Mouse (Mus musculus) MEL (cell line): ENCODE measurements at regions not wholly inside any gene's neighbourhood (a gene's known extent, or its start where the extent isn't known, plus 50 kb on each side); places are given as distances from the start of the nearest gene placed in this dataset.

Experiments used
- DNase-seq: peaks from one replicate; pipeline ENCODE4 v3.0.0; 2011; ENCODE audit warnings: low read depth, low spot score
- H3K27ac ChIP-seq: 2 replicates; pipeline ENCODE4 v1.5.1; 2012; ENCODE audit warnings: low read depth, mild to moderate bottlenecking, control low read depth, low read length, moderate library complexity; ENCODE audit not compliant: control insufficient read depth
- H3K27me3 ChIP-seq, 2 experiments: fragments of 150-350 bp in 1 of 2; sonication (generic) in 1 of 2; 2 replicates each; pipeline ENCODE4 v1.6.1; 2012; ENCODE audit warnings: low read length in 2 of 2, mild to moderate bottlenecking in 2 of 2, improper control_type of control experiment in 1 of 2, moderate library complexity in 1 of 2; ENCODE audit not compliant: insufficient read depth in 2 of 2, control insufficient read depth in 1 of 2
- H3K36me3 ChIP-seq, 2 experiments: 2 replicates each; pipeline ENCODE4 v1.6.1; 2012 to 2014; ENCODE audit warnings: low read length in 2 of 2, improper control_type of control experiment in 1 of 2, inconsistent platforms in 1 of 2, mild to moderate bottlenecking in 1 of 2; ENCODE audit not compliant: insufficient read depth in 2 of 2, control insufficient read depth in 1 of 2
- H3K4me1 ChIP-seq, 2 experiments: fragments of 150-350 bp in 1 of 2; sonication (generic) in 1 of 2; 2 replicates each; pipeline ENCODE4 v1.6.1; 2012; ENCODE audit warnings: low read length in 2 of 2, improper control_type of control experiment in 1 of 2, mild to moderate bottlenecking in 1 of 2; ENCODE audit not compliant: insufficient read depth in 2 of 2, control insufficient read depth in 1 of 2
- H3K4me3 ChIP-seq, 2 experiments: fragments of 150-350 bp in 1 of 2; sonication (generic) in 1 of 2; 2 replicates each; pipeline ENCODE4 v1.5.1; 2012; ENCODE audit warnings: low read depth in 2 of 2, low read length in 2 of 2, mild to moderate bottlenecking in 2 of 2, moderate library complexity in 2 of 2, control low read depth in 1 of 2, improper control_type of control experiment in 1 of 2; ENCODE audit not compliant: control insufficient read depth in 1 of 2, insufficient read depth in 1 of 2
- H3K79me2 ChIP-seq: 2 replicates; pipeline ENCODE4 v1.6.1; 2012; ENCODE audit warnings: mild to moderate bottlenecking, low read length, moderate library complexity; ENCODE audit not compliant: control insufficient read depth, poor library complexity, insufficient read depth
- H3K9ac ChIP-seq: 2 replicates; pipeline ENCODE4 v1.6.1; 2012; ENCODE audit warnings: low read depth, mild to moderate bottlenecking, control low read depth, low read length, moderate library complexity; ENCODE audit not compliant: control insufficient read depth, poor library complexity, severe bottlenecking
- H3K9me3 ChIP-seq: fragments of 150-350 bp; sonication (generic); replicated peaks from 2 replicates; pipeline ENCODE4 v1.6.1; 2012; ENCODE audit warnings: mild to moderate bottlenecking, low read length, improper control_type of control experiment, moderate library complexity; ENCODE audit not compliant: insufficient read depth
- BHLHE40 ChIP-seq: IDR thresholded peaks from 2 replicates; pipeline ENCODE4 v1.6.1; 2012; ENCODE audit warnings: low read depth, mild to moderate bottlenecking, inconsistent platforms, low read length, improper control_type of control experiment, borderline replicate concordance
- CHD1 ChIP-seq: IDR thresholded peaks from 2 replicates; pipeline ENCODE4 v1.6.1; 2012; ENCODE audit warnings: low read depth, mild to moderate bottlenecking, inconsistent platforms, low read length, improper control_type of control experiment
- CHD2 ChIP-seq: IDR thresholded peaks from 2 replicates; pipeline ENCODE4 v1.6.1; 2011; ENCODE audit warnings: low read length, improper control_type of control experiment
- CTCF ChIP-seq, 3 experiments: IDR thresholded peaks in 2 of 3; conservative IDR thresholded peaks in 1 of 3; 2 replicates each; pipeline ENCODE4 v1.5.1; 2011 to 2012; ENCODE audit warnings: low read length in 3 of 3, low read depth in 2 of 3, mild to moderate bottlenecking in 2 of 3, improper control_type of control experiment in 1 of 3, inconsistent platforms in 1 of 3, mixed read lengths in 1 of 3, moderate library complexity in 1 of 3; ENCODE audit not compliant: control insufficient read depth in 1 of 3, insufficient read depth in 1 of 3, poor library complexity in 1 of 3, severe bottlenecking in 1 of 3
- ELF1 ChIP-seq: IDR thresholded peaks from 2 replicates; pipeline ENCODE4 v1.6.1; 2014; ENCODE audit warnings: low read depth, mild to moderate bottlenecking, inconsistent platforms, low read length, improper control_type of control experiment, moderate library complexity
- GABPA ChIP-seq: IDR thresholded peaks from 2 replicates; pipeline ENCODE4 v1.6.1; 2012; ENCODE audit warnings: low read depth, mild to moderate bottlenecking, inconsistent platforms, low read length, improper control_type of control experiment, moderate library complexity
- GATA1 ChIP-seq: IDR thresholded peaks from 2 replicates; pipeline ENCODE4 v1.6.1; 2011; ENCODE audit warnings: low read depth, low read length, improper control_type of control experiment
- JUND ChIP-seq: IDR thresholded peaks from 2 replicates; pipeline ENCODE4 v1.6.1; 2011; ENCODE audit warnings: low read depth, mild to moderate bottlenecking, improper control_type of control experiment, low read length
- MAX ChIP-seq: IDR thresholded peaks from 2 replicates; pipeline ENCODE4 v1.6.1; 2011; ENCODE audit warnings: low read length, improper control_type of control experiment
- MEF2A ChIP-seq: IDR thresholded peaks from 2 replicates; pipeline ENCODE4 v1.6.1; 2014; ENCODE audit warnings: low read depth, mild to moderate bottlenecking, inconsistent platforms, low read length, improper control_type of control experiment; ENCODE audit not compliant: poor library complexity, insufficient replicate concordance, severe bottlenecking; ENCODE audit errors: extremely low read depth
- MXI1 ChIP-seq: IDR thresholded peaks from 2 replicates; pipeline ENCODE4 v1.6.1; 2011; ENCODE audit warnings: mild to moderate bottlenecking, low read depth, low read length, improper control_type of control experiment
- MYB ChIP-seq: IDR thresholded peaks from 2 replicates; pipeline ENCODE4 v1.6.1; 2011; ENCODE audit warnings: mild to moderate bottlenecking, low read depth, low read length, improper control_type of control experiment
- NRF1 ChIP-seq: IDR thresholded peaks from 2 replicates; pipeline ENCODE4 v1.6.1; 2014; ENCODE audit warnings: low read depth, mild to moderate bottlenecking, inconsistent platforms, low read length, improper control_type of control experiment, moderate library complexity; ENCODE audit not compliant: poor library complexity, insufficient read depth, severe bottlenecking
- POLR2AphosphoS5 ChIP-seq: IDR thresholded peaks from 2 replicates; pipeline ENCODE4 v1.6.1; 2012; ENCODE audit warnings: low read depth, borderline replicate concordance, mild to moderate bottlenecking, inconsistent platforms, low read length, moderate library complexity, mixed read lengths
- RAD21 ChIP-seq: IDR thresholded peaks from 2 replicates; pipeline ENCODE4 v1.6.1; 2011; ENCODE audit warnings: mild to moderate bottlenecking, low read depth, low read length, improper control_type of control experiment
- RCOR1 ChIP-seq: IDR thresholded peaks from 2 replicates; pipeline ENCODE4 v1.6.1; 2012; ENCODE audit warnings: low read depth, mild to moderate bottlenecking, inconsistent platforms, low read length, improper control_type of control experiment
- SMC3 ChIP-seq: IDR thresholded peaks from 2 replicates; pipeline ENCODE4 v1.6.1; 2011; ENCODE audit warnings: low read depth, low read length, improper control_type of control experiment
- TAL1 ChIP-seq: IDR thresholded peaks from 2 replicates; pipeline ENCODE4 v1.6.1; 2012; ENCODE audit warnings: mild to moderate bottlenecking, inconsistent platforms, low read length, moderate library complexity, mixed read lengths
- TBP ChIP-seq: IDR thresholded peaks from 2 replicates; pipeline ENCODE4 v1.8.0; 2011; ENCODE audit warnings: low read depth, low read length, improper control_type of control experiment
- USF1 ChIP-seq: IDR thresholded peaks from 2 replicates; pipeline ENCODE4 v1.6.1; 2014; ENCODE audit warnings: low read depth, mild to moderate bottlenecking, inconsistent platforms, low read length, improper control_type of control experiment, moderate library complexity
- USF2 ChIP-seq, 2 experiments: IDR thresholded peaks; 2 replicates each; pipeline ENCODE4 v1.6.1; 2011 to 2012; ENCODE audit warnings: improper control_type of control experiment in 2 of 2, low read length in 2 of 2, borderline replicate concordance in 1 of 2, inconsistent platforms in 1 of 2, low read depth in 1 of 2, mild to moderate bottlenecking in 1 of 2; ENCODE audit not compliant: insufficient read depth in 1 of 2

DNA sequence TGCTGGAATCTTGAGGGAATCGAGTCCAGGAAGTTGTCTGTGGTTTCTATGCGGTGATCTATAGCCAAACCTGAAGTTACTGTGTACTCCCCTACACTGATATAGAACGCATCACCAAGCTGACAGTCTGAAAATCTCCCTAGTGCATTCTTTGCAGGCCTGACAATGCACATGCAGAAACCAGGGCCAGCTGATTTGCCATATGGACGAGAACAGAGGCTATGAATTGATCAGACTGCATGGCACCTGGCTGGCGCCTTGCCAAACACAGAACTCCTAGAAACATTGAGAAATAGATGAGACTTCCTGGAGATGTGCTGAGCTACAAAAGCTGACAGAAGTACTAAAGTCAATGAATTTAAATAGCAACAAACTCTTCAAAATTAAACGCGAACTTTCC is 1049.4 kb downstream of the Rapgef2 start:
- no peak overlapping the region for H3K4me3 ChIP-seq
- no peaks in the 10 kb centered on the region for H3K79me2 ChIP-seq
- H3K9me3 ChIP-seq, result no peaks in the 10 kb centered on the region
- no peak overlapping the region for H3K27ac ChIP-seq
- TF ChIP-seq TAL1 (no peak), GABPA (no peak), ELF1 (no peak), CHD2 (no peak), RCOR1 (no peak), JUND (no peak), TBP (no peak), MXI1 (no peak), NRF1 (no peak), USF1 (no peak), RAD21 (no peak)
- H3K9ac ChIP-seq, result no peak overlapping the region
- DNase-seq, result no peak
- no peaks in the 10 kb centered on the region for H3K27me3 ChIP-seq
- no peaks in the 10 kb centered on the region for H3K36me3 ChIP-seq
- no peaks in the 10 kb centered on the region for H3K4me1 ChIP-seq

- H3K4me1 ChIP-seq, result no peaks in the 10 kb centered on the region
- no peaks in the 10 kb centered on the region for H3K27me3 ChIP-seq
- DNase-seq, result no peak
- no peaks in the 10 kb centered on the region for H3K9me3 ChIP-seq
- H3K36me3 ChIP-seq, result no peaks in the 10 kb centered on the region
- H3K79me2 ChIP-seq, result no peaks in the 10 kb centered on the region
- H3K9ac ChIP-seq, result no peak overlapping the region
- no peak overlapping the region for H3K4me3 ChIP-seq
- no peak overlapping the region for H3K27ac ChIP-seq
- TF ChIP-seq USF2 (IDR thresholded peaks at IDR 0.05; ENCODE audit: borderline replicate concordance in 1 of 2, insufficient read depth in 1 of 2, low read depth in 1 of 2, low read length in 2 of 2) (no peak), RAD21 (no peak), BHLHE40 (no peak), POLR2AphosphoS5 (no peak), CHD1 (no peak), SMC3 (no peak), MEF2A (no peak), MAX (no peak), MYB (no peak), CTCF (IDR thresholded peaks at IDR 0.05 in 2 of 3, conservative IDR thresholded peaks at IDR 0.05 in 1 of 3; ENCODE audit: control insufficient read depth in 1 of 3, insufficient read depth in 1 of 3, low read depth in 2 of 3, low read length in 3 of 3, poor library complexity in 1 of 3, severe bottlenecking in 1 of 3) (no peak), NRF1 (no peak), TBP (no peak), GATA1 (no peak)
Observed at GRCm38 (mm10) chr3:78209729-78210128, 1076.6 kb downstream of the Rapgef2 start.
